Mouse (Mus musculus): ENCODE data around the gene Mast2. TPM values are rescaled to one million over a fixed set of nuclear protein-coding genes. Genes with fewer than 3 reads are reported as not detected.

Mast2 gene
- polyA plus RNA-seq, 2 experiments from 2014 or later, result 3.4 to 4.0 TPM

Other genes starting within 250 kb of the Mast2 start
- 1 to 10 TPM; 3.8 to 5.1 TPM for gene Pik3r3, start 242.6 kb downstream of the Mast2 start, polyA plus RNA-seq (2017; shearing (Covaris generic))
- gene Ipp, start 43.4 kb upstream of the Mast2 start, polyA plus RNA-seq (2017; shearing (Covaris generic)), result 10 to 100 TPM in 1 of 2 experiments, 1 to 10 TPM in 1; 7.4 to 19.6 TPM
- gene Tmem69, start 91.8 kb upstream of the Mast2 start, polyA plus RNA-seq (2017; shearing (Covaris generic)), result 10 to 100 TPM; 18.2 to 28.7 TPM
- gene Gpbp1l1, start 93.5 kb upstream of the Mast2 start, polyA plus RNA-seq (2017; shearing (Covaris generic)), result 100 to 1,000 TPM in 1 of 2 experiments, 10 to 100 TPM in 1; 90.2 to 101 TPM
- gene Ccdc17, start 132.5 kb upstream of the Mast2 start, polyA plus RNA-seq (2017; shearing (Covaris generic)), result 10 to 100 TPM; 11.2 to 18.8 TPM
- gene Nasp, start 163.8 kb upstream of the Mast2 start, polyA plus RNA-seq (2017; shearing (Covaris generic)), result 10 to 100 TPM; 44.2 to 46.8 TPM
- 100 to 1,000 TPM; 296 to 324 TPM for gene Akr1a1, start 187.5 kb upstream of the Mast2 start, polyA plus RNA-seq (2017; shearing (Covaris generic))
- 100 to 1,000 TPM; 602 to 696 TPM for gene Prdx1, start 221.4 kb upstream of the Mast2 start, polyA plus RNA-seq (2017; shearing (Covaris generic))
- gene Mmachc, start 244.2 kb upstream of the Mast2 start, polyA plus RNA-seq (2017; shearing (Covaris generic)), result 1 to 10 TPM; 3.4 to 9.2 TPM
- 10 to 100 TPM; 50.5 to 55.9 TPM for gene Ccdc163, start 244.3 kb upstream of the Mast2 start, polyA plus RNA-seq (2017; shearing (Covaris generic))

Data from CD4-positive, CD25-positive, alpha-beta regulatory T cell, adult 4 months (primary cell).